Mouse (Mus musculus) MEL-GATA-1-ER (cell line): Measurements from ENCODE around the gene Fam193a.

Experiments used
- DNase-seq: peaks from one replicate; pipeline ENCODE4 v3.0.0-alpha.2; 2012; ENCODE audit warnings: low read depth; ENCODE audit errors: extremely low read depth

Gene Fam193a

DNA sequence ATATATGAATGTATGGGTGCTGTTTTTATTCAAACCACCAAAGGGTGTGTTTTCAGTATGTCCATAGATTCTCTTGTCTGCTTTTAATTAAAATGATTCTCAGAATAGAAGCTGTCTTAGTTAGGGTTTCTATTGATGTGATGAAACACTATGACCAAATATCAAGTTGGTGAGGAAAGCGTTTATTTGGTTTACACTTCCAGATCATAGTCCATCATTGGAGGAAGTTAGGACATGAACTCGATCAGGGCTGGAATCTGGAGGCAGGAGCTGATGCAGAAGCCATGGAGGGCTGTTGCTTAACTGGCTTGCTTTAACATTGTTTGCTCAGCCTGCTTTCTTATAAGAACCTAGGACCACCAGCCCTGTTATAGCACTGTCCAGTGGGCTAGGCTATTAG is 12.0 kb downstream of the Fam193a start:
- DNase-seq, result no peak

DNA sequence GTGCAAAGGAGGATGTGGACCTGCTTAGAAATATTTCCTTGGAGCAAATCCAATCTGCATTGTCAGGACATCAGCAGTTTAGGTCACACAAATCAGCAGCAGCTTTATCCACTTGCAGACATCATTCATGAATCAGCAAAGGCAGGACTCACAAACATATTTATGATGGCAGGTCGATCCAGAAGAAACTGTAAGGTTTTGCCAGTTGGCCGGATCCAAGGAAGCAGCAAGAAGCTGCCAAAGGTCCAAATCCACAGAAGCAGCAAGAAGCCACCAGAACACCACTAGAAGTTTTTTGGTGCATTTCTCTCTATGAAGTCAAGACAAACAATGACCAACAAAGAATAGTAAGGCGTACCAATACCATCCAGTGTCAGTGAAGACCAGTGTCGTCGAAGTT is 15.9 kb downstream of the Fam193a start:
- no peak for DNase-seq

DNA sequence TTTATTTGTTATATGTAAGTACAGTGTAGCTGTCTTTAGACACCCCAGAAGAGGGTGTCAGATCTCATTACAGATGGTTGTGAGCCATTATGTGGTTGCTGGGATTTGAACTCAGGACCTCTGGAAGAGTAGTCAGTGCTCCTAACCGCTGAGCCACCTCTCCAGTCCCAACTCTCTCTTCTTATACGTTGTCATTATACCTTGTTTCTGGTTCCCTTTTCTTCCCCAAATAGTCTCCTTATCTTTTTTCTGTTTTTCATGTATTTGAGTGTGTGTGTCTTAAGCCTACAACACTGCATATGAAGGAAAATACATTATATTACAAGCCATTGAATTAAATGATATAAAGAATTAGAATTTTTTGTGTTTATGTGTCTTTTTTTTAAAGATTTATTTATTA is 17.0 kb downstream of the Fam193a start:
- no peak for DNase-seq

DNA sequence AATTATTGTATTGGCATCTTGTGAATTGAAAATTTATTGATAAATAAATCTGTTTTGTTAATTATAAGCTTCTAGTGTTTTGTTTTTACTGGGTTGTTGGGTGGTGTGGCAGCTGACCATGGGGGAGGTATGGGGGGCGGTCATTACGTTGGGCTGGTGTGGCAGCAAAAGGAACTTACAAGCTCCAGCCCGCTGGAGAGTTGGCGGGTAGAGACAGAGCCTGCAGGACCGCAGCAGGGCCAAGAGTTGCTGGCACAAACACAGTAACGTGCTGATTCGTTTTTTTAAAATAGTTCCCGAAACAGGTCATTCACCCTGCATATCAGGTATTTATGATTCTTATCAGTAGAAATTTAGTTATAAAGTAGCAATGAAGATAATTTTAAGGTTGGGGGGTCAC is 23.5 kb downstream of the Fam193a start:
- no peak for DNase-seq

DNA sequence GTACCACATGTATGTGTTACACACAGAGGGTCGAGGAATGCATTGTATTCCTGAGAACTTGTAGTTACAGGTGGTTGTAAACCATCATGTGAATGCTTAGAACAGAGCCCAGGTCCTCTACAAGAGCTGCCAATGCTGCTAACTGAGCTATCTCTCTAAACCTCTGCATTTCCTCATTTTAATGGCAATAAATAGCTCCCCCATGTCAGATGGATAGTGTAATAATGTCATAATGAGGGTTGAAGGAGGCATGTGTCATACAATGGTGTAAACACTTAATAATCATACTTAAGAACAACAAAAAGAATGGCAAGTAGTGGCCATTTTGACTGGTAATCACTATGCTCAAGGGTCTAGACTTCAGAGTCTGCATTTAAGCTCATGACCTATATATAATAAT is 25.6 kb downstream of the Fam193a start:
- DNase-seq, result no peak

DNA sequence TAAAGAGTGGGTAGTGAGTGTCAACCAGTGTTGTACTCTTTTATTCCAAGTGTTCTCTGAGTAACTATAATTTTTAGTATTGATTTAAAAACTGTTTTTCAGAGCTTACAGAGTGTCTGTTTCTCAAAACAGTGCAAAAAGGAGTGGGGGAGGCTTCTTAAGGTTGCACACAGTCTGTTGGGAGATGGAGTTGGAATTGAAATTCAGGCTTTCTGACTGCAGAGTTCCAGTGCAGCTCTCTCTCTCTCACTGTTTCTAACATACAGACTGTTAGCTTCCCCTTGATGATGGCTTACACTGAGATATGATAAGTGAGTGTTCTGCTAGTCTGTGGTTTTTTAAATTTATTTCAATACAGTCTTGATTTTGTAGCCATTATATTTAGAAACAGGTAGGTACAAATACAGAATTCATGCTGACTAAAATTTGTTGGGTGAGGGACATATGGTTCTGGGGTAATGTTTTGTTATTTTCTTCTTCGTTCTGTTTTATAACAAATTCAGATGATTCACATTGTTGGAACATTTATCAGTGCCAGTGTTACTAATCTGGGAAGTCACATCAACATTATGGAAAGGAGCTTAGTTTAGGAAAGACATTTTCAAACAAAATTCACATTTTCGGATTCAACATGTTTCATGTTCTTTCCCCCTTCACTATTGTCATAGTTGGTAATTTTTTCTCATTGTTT is 26.3 kb downstream of the Fam193a start:
- DNase-seq, result no peak

DNA sequence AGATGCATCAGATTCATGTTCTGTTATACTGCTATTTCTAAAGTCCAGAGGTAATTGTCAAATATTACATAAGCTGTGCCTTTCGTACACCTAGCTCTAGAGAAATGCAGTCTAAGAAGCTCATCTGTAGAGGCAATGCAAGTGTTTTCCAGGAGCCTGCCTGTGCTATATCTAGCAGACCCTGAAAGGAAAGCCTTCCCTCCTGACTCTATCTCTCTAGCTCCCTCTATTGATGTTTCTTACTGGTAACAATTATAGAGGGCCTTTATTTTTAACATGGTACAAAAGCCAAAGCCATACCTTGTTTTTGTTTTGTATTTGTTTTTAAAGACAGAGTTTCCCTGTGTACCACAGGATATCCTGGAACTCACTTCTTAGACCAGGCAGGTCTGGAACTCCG is 28.1 kb downstream of the Fam193a start:
- no peak for DNase-seq

DNA sequence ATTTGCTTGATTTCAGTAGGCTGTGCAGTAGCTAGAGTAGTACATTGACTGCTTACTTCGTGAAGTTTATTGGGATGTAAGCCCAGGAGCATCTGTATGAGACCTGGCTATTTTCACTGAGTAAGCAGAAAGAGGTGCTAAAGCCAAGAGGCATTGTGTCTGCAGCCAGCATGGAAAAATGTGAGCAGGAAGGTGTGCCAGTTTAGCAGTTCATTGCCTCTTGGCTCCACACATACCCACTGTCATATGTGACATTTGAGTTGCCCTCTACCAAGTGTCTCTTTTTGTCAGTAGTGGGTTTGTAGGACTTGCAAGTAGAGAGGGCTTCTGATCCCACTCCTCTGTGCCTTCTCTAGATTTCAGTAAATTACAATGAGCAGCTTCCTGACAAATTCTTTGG is 28.6 kb downstream of the Fam193a start:
- no peak for DNase-seq

DNA sequence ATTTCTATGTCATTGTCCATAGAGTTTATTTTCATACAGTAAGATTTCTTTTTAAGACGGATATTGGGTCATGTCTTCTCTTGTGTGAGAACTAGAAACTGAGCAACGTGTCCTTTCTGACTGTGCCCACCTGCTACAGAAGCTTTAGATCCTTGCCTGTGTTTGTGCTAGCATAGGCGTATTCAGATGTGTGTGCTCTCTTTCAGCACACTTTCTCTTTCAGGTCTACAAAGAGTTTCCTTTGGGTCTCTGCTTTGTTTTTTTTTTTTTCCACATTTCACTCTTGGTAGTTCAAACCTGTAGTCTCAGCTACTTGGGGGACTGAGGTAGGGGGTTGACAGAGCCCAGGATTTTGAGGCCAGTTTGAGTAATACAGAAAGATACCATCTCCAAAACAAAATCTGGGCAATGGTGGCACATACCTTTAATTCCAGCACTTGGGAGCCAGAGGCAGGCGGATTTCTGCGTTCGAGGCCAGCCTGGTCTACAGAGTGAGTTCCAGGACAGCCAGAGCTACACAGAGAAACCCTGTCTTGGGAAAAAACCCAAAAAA is 37.7 kb downstream of the Fam193a start:
- no peak for DNase-seq

DNA sequence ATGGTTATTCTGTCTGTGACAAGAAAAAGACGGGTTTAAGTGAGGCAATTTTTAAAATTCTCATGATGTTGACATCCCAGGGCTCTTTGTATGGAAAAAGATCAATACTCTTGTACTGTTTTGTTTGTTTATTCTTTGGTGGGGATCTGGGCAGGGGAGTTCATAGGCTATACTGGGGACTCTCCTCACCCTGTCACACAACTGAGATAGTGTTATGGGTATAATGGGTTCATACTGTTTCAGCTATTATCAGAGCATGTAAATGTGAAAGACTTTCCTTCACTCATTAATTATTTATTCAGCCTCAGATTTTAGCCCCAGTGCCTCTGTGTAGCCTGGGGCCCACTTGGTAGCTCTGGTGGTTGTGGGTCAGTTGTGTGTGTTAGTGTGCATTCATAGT is 39.3 kb downstream of the Fam193a start:
- DNase-seq, result no peak

DNA sequence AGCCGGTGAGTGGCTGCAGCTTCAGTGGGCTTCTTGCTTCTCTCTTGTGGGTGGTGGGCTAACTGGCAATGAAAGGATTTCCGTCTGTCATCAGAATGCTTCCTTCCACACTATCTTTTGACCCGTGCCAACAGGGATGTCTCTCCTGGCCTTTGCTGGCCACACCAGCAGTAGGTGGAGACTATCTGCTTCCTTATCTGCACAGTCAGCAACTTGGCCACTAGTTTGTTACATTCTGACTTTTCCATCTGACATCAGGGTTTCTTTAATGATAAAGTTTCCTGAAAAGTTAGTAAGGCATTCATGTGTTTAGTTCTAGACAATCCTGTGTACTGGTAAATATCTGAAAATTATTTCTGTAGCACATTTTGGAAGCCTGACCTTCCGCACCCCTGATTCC is 41.1 kb downstream of the Fam193a start:
- DNase-seq, result no peak

DNA sequence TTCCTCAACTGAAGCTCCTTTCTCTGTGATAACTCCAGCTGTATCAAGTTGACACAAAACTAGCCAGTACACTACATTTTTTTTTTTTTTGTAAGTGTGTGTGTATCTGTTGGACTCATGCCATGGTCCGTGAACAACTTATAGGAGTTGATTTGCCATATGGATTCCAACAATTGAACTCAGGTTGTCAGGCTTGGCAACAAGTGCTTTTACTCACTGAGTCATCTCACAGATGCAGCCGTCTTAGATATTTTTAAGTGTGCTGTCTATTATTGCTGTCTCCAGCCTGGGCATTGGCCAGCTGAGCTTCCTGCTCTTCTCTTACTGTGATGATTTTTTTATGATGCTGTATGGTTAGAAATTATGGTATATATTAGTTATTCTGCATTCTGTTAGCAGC is 44.2 kb downstream of the Fam193a start:
- DNase-seq, result no peak

DNA sequence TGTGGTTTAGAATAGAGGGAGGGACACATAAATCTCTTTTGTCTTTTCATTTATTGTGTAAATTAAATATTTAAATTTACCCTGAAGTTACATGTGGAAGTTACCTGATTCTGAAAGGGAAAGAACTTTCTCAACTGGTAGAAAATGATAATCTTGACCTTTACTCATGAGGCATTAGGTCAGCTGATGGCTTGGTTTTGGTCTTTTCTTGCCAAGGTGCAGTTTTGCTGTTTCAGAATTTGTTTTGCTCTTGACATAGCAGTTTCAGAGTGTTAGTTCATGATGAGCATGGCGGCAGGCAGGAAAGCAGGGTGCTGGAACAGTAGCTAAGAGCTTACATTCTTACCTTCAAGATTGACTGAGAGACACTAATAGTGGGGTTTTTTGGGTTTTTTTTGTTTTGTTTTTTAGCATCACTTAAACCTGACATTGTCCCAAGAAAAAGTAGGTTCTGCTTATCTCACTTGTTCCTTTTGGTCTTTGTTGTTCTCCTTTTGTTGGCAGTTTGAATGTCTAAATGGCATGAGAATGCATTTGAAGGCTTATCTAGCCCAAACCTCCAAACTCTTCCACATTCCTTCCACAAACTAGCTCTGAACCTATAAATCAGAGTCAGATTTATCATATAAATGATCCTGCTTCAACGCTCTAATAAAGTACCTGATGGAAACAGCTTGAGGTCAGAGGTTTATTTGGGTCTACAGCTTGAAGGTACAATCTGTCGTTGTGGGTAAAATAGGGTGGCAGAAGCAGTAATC is 47.7 kb downstream of the Fam193a start:
- DNase-seq, result no peak

DNA sequence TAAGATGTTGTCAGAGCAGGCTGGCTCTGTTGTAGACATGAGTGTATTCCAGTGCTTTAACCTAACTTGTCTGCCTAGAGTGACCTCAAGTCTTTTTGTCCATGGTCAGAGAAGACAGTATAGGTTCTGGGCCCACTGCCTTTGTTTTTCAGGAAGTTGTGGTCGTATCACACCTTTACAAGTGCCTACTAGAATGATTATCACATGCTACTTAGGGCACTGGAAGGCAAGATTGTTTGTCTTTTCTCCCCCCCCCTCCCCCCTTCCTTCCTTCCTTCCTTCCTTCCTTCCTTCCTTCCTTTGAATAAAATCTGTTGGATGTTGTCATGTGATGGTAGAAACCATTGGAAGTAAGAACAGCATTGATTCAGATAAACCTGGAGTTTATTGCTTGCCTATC is 49.5 kb downstream of the Fam193a start:
- DNase-seq, result no peak

DNA sequence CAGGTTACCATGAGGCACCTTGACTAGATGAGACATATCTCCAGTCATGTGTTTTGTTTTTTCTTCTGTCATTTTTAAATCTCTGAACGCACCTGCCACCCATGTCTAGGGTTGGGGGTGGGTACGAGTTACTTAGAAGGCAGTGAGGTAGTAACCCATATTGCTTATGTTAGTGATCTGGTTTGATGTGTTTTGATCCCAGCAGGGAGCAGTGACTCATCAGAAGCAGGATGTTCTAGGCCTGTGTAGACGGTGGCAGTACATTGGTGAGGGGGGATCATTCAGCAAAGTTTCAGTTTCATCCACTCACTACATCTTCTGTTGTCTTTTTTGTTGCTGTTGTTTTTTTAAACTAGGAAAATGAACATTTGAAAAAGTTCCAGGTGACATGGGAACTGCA is 61.0 kb downstream of the Fam193a start:
- no peak for DNase-seq

DNA sequence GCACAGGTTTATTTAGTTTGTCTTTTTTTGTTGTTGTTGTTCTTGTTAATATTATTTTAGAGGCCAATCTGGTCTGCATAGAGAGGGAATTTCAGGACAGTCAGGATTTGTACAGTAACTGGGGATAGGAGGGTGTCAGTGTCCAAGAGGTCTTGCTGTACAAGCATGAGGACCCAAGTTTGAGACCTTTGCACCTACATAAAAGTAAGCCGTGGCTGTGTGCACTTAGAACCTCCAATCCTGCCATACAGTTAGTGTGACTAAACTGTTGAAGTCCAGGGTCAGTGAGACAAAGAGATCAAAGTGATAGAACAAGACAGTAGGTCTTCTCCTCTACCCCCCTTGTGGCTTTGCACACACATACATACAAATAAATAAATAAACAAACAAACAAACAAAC is 64.1 kb downstream of the Fam193a start:
- DNase-seq, result no peak

DNA sequence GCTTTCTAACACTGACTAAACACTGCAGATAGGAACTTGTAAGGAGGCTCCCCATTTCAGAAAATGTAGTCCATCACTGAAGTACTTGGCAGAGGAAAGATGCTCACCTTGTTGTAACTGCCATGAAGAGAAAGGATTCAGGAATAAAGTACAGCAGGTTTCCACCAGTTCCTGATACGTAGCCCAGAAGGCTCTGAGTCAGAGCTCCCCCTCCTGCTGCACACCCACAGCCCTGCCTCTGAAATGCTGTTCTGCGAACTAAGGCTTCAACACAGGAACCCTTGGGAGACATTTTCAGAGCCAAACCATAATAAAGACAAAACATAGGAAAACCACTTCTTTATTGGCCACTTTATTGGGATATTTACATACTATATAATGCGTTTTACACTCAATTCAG is 64.5 kb downstream of the Fam193a start:
- DNase-seq, result no peak

DNA sequence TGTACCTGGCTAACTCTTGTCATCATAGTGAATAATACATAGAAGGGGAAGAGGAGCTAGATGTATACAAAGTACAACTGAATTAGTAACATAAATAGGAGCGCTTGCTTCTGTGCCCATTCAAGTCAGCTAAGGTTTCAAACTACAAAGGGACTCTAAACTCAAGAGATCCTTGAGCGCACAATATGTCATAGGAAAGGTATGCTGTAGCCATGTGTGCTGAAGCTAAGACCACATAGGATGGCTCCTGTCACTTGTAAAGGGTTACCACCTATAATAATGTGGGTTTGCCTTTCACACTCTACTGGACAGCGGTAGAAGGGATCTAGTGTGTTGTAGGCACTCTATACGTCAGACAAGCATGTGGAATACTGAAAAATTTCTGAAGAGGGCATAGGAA is 68.3 kb downstream of the Fam193a start:
- DNase-seq, result no peak

DNA sequence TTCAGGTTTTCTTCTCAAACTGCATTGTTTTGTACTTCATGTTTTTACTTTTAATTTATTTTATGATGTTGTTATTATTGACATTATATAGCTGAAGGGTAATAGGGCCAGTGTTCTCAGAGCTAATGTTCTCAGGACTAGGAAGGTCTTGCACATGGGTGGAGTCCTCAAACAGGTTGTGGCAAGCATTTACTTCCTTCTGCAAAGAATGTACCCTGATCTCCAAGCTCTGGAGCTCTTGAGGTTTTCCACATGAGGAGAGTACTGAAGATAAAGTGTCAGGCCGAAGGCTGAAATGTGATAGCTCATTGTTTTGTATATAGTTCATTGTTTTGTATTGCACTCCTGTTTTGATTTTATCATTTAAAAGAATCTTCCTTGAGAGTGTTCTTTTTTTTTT is 68.9 kb downstream of the Fam193a start:
- no peak for DNase-seq

DNA sequence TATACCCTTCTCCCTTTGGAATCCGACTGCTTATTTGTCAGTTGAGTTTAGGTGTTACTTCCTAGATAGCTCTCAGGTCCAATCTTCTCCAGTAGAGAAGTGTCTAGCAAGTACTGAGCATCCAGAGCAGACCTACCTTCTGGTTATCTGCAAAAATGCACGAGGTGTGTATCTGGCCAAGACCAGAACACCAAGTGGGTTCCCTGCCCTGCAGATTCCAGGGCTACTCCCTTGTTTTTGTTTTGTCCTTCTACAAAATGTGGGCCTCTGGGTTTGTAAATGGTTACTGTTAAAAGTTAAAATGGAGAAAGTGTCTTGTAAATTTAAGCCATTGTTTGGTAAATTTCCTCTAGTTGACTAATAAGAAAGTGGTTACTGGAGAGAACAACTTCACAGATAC is 70.0 kb downstream of the Fam193a start:
- no peak for DNase-seq

DNA sequence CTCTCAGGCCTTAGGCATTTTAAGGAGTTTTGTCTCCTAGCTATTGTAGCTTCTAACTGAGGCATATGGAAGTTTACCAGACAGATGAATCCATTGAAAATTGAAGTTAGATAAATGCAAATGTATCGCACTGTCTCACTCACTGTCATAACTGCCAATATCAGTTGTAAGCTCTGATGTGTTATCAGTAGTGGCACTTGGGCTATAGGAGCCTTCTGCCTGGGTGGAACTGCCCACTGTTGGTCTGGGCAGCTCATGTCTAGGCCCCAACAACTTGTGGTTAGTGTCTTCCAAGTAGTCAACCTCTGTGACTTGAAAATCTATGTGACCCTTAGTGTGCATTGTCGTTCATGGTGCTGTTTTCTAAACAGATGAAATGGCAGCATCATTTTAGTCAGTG is 72.1 kb downstream of the Fam193a start:
- no peak for DNase-seq

DNA sequence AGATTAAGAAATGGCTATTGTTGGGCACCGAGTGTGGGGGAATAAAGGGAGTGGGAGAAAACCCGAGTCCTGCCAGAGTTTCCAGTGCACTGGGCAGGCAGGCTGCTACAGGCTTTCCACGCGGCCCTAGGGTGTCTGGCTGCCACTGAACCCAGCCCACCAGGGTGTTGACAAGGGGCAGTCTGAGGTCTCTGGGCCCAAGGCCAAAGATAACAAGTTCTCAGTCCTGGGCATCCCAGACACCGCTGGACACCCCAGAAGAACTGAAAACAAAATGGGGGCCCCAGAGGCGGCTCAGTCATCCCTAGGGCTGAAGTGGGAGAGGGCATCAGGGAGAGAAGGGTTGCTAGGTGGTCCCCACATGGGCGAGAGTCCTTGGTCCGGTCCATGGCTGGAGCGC is 76.5 kb downstream of the Fam193a start:
- no peak for DNase-seq

DNA sequence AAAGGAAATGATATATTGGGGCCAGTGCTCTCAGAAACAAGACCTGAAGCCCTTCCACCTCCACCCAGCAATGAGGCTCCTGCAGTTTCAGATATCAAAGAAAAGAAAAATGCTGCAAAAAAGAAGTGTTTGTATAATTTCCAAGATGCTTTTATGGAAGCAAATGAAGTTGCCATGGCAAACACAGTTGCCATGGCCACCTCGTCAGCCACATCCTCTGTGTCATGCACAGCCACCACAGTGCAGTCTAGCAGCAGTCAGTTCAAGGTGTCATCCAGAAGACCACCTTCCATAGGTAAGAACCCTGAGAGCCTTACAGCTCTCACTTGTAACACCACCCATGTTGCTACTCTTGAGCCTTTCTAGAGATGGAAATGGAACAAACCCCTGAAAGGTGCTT is 89.3 kb downstream of the Fam193a start:
- DNase-seq, result no peak
